Mouse (Mus musculus) midbrain, embryonic 10.5 days (tissue): ENCODE data around the gene Nrxn2. TPM values are rescaled to one million over a fixed set of nuclear protein-coding genes. Genes with fewer than 3 reads are reported as not detected.

Experiments used
- DNase-seq: peaks from one replicate; pipeline ENCODE4 v3.0.0-alpha.2; 2017; ENCODE audit warnings: low spot score
- H3K27ac ChIP-seq: fragments of 300-500 bp; sonication (generic); replicated peaks from 2 replicates; pipeline ENCODE4 v1.5.1; 2016; ENCODE audit warnings: mild to moderate bottlenecking
- H3K27me3 ChIP-seq: fragments of 300-500 bp; sonication (generic); 2 replicates; pipeline ENCODE4 v1.6.1; 2016; ENCODE audit warnings: low read depth, mild to moderate bottlenecking; ENCODE audit not compliant: poor library complexity, severe bottlenecking
- H3K36me3 ChIP-seq: fragments of 300-500 bp; sonication (generic); 2 replicates; pipeline ENCODE4 v1.6.1; 2016; ENCODE audit warnings: mild to moderate bottlenecking, moderate library complexity
- H3K4me1 ChIP-seq: fragments of 300-500 bp; sonication (generic); 2 replicates; pipeline ENCODE4 v1.6.1; 2016
- H3K4me3 ChIP-seq: fragments of 300-500 bp; sonication (generic); 2 replicates; pipeline ENCODE4 v1.5.1; 2016; ENCODE audit warnings: mild to moderate bottlenecking, moderate library complexity
- H3K9me3 ChIP-seq: fragments of 300-500 bp; sonication (generic); replicated peaks from 2 replicates; pipeline ENCODE4 v1.6.1; 2016; ENCODE audit warnings: mild to moderate bottlenecking
- WGBS: fragments of 180-500 bp; shearing (Covaris S2); methylation state at CpG from one replicate; pipeline ENCODE4 v1.1.7; 2016; 5-methylcytosine and 5-hydroxymethylcytosine counted together
- polyA plus RNA-seq: library from polyadenylated mRNA; unstranded; fragments of >200 nt; fragmentation: Nextera tagmentation; extraction: Ambion mirVana; gene quantifications from 2 replicates; pipeline ENCODE4 v1.2.1, GENCODE M21; 2016

Gene Nrxn2
- polyA plus RNA-seq, 1 experiment from 2014 or later: 5.1 TPM

GRCm38 (mm10) chr19:6552302-6553028, 133.9 kb downstream of the Nrxn2 start:
- no peaks in the 10 kb centered on the region for H3K27me3 ChIP-seq
- peaks cover 11% of the 10 kb centered on the region; the same call in 1 of the 2 replicates for H3K4me1 ChIP-seq
- no peak overlapping the region for H3K27ac ChIP-seq
- peak; percentile 53 for DNase-seq
- no peaks in the 10 kb centered on the region for H3K9me3 ChIP-seq
- H3K4me3 ChIP-seq: no peak overlapping the region
- no peaks in the 10 kb centered on the region for H3K36me3 ChIP-seq
- WGBS: 85% methylated on average over 4 of the region's 4 CpGs

GRCm38 (mm10) chr19:6553174-6553573, 134.6 kb downstream of the Nrxn2 start:
- 81% methylated on average over 5 of the region's 5 CpGs for WGBS
- no peak overlapping the region for H3K27ac ChIP-seq
- H3K4me1 ChIP-seq: peaks cover 11% of the 10 kb centered on the region; the same call in 1 of the 2 replicates

GRCm38 (mm10) chr19:6553819-6554582, 135.5 kb downstream of the Nrxn2 start:
- Histone ChIP-seq H3K4me1 (peaks cover 11% of the 10 kb centered on the region; the same call in 1 of the 2 replicates), H3K9me3 (no peaks in the 10 kb centered on the region), H3K27me3 (no peaks in the 10 kb centered on the region), H3K4me3 (no peak overlapping the region), H3K27ac (0 out of 2 replicates have a peak overlapping the region, but pooled peaks have one; percentile 4), H3K36me3 (no peaks in the 10 kb centered on the region)
- WGBS: 35% methylated on average over 8 of the region's 8 CpGs
- no peak for DNase-seq

More at GRCm38 (mm10) chr19:6553174-6553573, 134.6 kb downstream of the Nrxn2 start:
- DNase-seq: no peak
- Histone ChIP-seq H3K4me3 (no peak overlapping the region), H3K9me3 (no peaks in the 10 kb centered on the region), H3K36me3 (no peaks in the 10 kb centered on the region), H3K27me3 (no peaks in the 10 kb centered on the region)

GRCm38 (mm10) chr19:6559576-6559975, 141.0 kb downstream of the Nrxn2 start:
- Histone ChIP-seq H3K27ac (peak overlapping the region; percentile 68; the same call in 1 of the 2 replicates), H3K9me3 (no peaks in the 10 kb centered on the region), H3K4me1 (peaks cover 16% of the 10 kb centered on the region), H3K27me3 (no peaks in the 10 kb centered on the region), H3K4me3 (no peak overlapping the region), H3K36me3 (no peaks in the 10 kb centered on the region)
- no peak for DNase-seq
- 53% methylated on average over 4 of the region's 4 CpGs for WGBS

- H3K27ac ChIP-seq: no peak overlapping the region
- no peaks in the 10 kb centered on the region for H3K9me3 ChIP-seq
- no peak overlapping the region for H3K4me3 ChIP-seq
- peaks cover 16% of the 10 kb centered on the region for H3K4me1 ChIP-seq
- no peaks in the 10 kb centered on the region for H3K36me3 ChIP-seq
- no peak for DNase-seq
- H3K27me3 ChIP-seq: no peaks in the 10 kb centered on the region
- WGBS: 83% methylated on average over 7 of the region's 7 CpGs
Observed at GRCm38 (mm10) chr19:6560246-6560815, 141.8 kb downstream of the Nrxn2 start.

- WGBS: 90% methylated on average over 6 of the region's 6 CpGs
Observed at GRCm38 (mm10) chr19:6565136-6565535, 146.6 kb downstream of the Nrxn2 start.

GRCm38 (mm10) chr19:6566450-6566849, 147.9 kb downstream of the Nrxn2 start:
- no peak for DNase-seq
- Histone ChIP-seq H3K9me3 (no peaks in the 10 kb centered on the region), H3K4me3 (no peak overlapping the region), H3K27me3 (no peaks in the 10 kb centered on the region), H3K36me3 (no peaks in the 10 kb centered on the region), H3K27ac (no peak overlapping the region), H3K4me1 (peaks cover 18% of the 10 kb centered on the region)
- 89% methylated on average over 2 of the region's 2 CpGs for WGBS

More at GRCm38 (mm10) chr19:6565136-6565535, 146.6 kb downstream of the Nrxn2 start:
- Histone ChIP-seq H3K27me3 (no peaks in the 10 kb centered on the region), H3K4me3 (no peak overlapping the region), H3K4me1 (peaks cover 20% of the 10 kb centered on the region), H3K36me3 (no peaks in the 10 kb centered on the region), H3K9me3 (no peaks in the 10 kb centered on the region), H3K27ac (no peak overlapping the region)
- DNase-seq: no peak

GRCm38 (mm10) chr19:6569021-6569420, 150.5 kb downstream of the Nrxn2 start:
- no peak for DNase-seq
- no peaks in the 10 kb centered on the region for H3K9me3 ChIP-seq
- WGBS: 67% methylated on average over 5 of the region's 5 CpGs
- peaks cover 26% of the 10 kb centered on the region for H3K4me1 ChIP-seq
- H3K27me3 ChIP-seq: no peaks in the 10 kb centered on the region
- no peak overlapping the region for H3K4me3 ChIP-seq
- peak overlapping the region; percentile 66 for H3K27ac ChIP-seq
- no peaks in the 10 kb centered on the region for H3K36me3 ChIP-seq

- H3K27me3 ChIP-seq: no peaks in the 10 kb centered on the region
- H3K4me3 ChIP-seq: no peak overlapping the region
- H3K27ac ChIP-seq: peak overlapping the region; percentile 66
- no peak for DNase-seq
- H3K36me3 ChIP-seq: no peaks in the 10 kb centered on the region
- no peaks in the 10 kb centered on the region for H3K9me3 ChIP-seq
- WGBS: 39% methylated on average over 5 of the region's 5 CpGs
- H3K4me1 ChIP-seq: peaks cover 26% of the 10 kb centered on the region
Observed at GRCm38 (mm10) chr19:6569561-6569960, 151.0 kb downstream of the Nrxn2 start.

GRCm38 (mm10) chr19:6571476-6571875, 152.9 kb downstream of the Nrxn2 start:
- no peaks in the 10 kb centered on the region for H3K9me3 ChIP-seq
- H3K27me3 ChIP-seq: peaks cover 13% of the 10 kb centered on the region
- no peak overlapping the region for H3K4me3 ChIP-seq
- no peak for DNase-seq
- 85% methylated on average over 5 of the region's 5 CpGs for WGBS
- H3K4me1 ChIP-seq: peaks cover 26% of the 10 kb centered on the region
- H3K27ac ChIP-seq: no peak overlapping the region
- no peaks in the 10 kb centered on the region for H3K36me3 ChIP-seq

GRCm38 (mm10) chr19:6572001-6572400, 153.5 kb downstream of the Nrxn2 start:
- H3K27ac ChIP-seq: no peak overlapping the region
- WGBS: 37% methylated on average over 4 of the region's 4 CpGs
- peaks cover 17% of the 10 kb centered on the region for H3K27me3 ChIP-seq
- DNase-seq: no peak
- peaks cover 30% of the 10 kb centered on the region for H3K4me1 ChIP-seq
- no peak overlapping the region for H3K4me3 ChIP-seq
- H3K36me3 ChIP-seq: no peaks in the 10 kb centered on the region
- H3K9me3 ChIP-seq: no peaks in the 10 kb centered on the region
